Mouse (Mus musculus): Measurements from ENCODE around the gene Klhl33. TPM values are rescaled to one million over a fixed set of nuclear protein-coding genes. Genes with fewer than 3 reads are reported as not detected.

Klhl33 gene
- polyA plus RNA-seq, 1 experiment from 2014 or later = 0.63 TPM

DNA sequence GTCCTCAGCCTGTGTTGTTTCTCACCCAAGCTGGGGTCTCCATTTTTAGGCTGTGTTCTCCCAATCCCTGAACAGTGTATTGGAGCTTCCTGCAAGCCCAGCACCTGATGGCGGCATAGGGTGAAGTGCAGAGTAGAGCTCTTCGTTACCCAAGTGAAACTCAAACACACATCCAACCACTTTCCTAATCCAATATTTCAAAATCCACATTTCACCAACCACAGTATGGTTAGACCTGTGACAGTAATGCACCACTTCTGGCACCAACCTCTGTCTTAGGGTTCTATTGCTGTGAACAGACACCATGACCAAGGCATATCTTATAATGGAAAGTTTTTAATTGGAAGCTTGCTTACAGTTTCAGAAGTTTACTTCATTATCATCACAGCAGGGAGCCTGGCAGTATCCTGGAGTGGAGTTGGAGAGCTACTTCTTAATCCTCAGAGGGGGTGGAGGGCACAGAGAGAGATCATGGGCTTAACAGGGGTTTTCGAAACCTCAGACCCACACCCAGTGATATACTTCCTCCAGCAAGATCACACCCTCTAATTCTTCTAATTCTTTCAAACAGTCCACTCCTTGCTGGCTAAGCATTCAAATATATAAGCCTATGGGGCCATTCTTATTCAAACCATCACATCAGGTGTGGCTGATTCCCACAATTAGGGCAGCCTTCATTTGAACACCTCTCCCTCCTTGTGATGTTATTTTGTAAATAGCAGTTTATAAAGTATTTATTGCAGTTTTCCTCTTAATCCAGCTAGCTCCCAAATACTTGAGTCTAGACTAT lies 41.0 kb upstream of the Klhl33 start:
- TF ChIP-seq EP300 (IDR thresholded peaks at IDR 0.05) = no peak
- no peak for TF ChIP-seq CTCF (IDR thresholded peaks at IDR 0.05)
- H3K4me1 ChIP-seq (ENCODE audit: insufficient read depth, low read depth, low read length) = no peaks in the 10 kb centered on the region
- ATAC-seq (no peak), DNase-seq (ENCODE audit: low spot score) (no peak)
- no peaks in the 10 kb centered on the region for H3K36me3 ChIP-seq (ENCODE audit: insufficient read depth, low read length)
- H3K27me3 ChIP-seq (replicated peaks; ENCODE audit: insufficient read depth, low read length) = no peaks in the 10 kb centered on the region
- H3K4me3 ChIP-seq (ENCODE audit: low read depth, low read length) = no peak overlapping the region
- no peak overlapping the region for H3K9ac ChIP-seq (replicated peaks; ENCODE audit: low read depth)
- H3K4me2 ChIP-seq (replicated peaks; ENCODE audit: low read depth, low read length) = no peak overlapping the region
- 64% methylated on average over 3 of the region's 3 CpGs for WGBS
- no peak overlapping the region for H3K27ac ChIP-seq (ENCODE audit: low read length)
- H3K9me3 ChIP-seq (ENCODE audit: low read length) = no peaks in the 10 kb centered on the region

DNA sequence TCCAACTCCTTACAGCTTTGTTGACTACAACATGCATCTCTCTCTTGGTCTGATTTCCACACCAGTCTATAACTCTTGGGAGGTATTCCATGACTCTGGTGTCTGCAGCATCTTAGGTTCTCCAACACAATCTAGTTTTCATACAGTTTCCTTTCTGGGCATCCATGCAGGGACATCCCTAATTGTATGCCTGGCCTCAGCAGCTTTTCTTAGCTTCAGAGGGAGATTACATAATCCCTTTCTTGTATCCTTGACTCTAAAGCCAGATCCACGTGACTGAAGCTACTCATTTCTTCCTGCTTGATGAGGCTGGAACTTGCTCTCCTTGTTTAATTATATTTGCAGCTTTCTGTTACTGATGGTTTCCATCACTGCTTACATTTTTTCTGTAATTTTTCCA lies 39.3 kb upstream of the Klhl33 start:
- H3K4me1 ChIP-seq (ENCODE audit: insufficient read depth, low read depth, low read length) = peaks cover under 1% of the 10 kb centered on the region; the same call in 1 of the 2 replicates
- no peaks in the 10 kb centered on the region for H3K36me3 ChIP-seq (ENCODE audit: insufficient read depth, low read length)
- no peak overlapping the region for H3K4me3 ChIP-seq (ENCODE audit: low read depth, low read length)
- TF ChIP-seq EP300 (IDR thresholded peaks at IDR 0.05) (no peak), CTCF (IDR thresholded peaks at IDR 0.05) (no peak)
- no peak overlapping the region for H3K9ac ChIP-seq (replicated peaks; ENCODE audit: low read depth)
- H3K27me3 ChIP-seq (replicated peaks; ENCODE audit: insufficient read depth, low read length) = no peaks in the 10 kb centered on the region
- DNase-seq (ENCODE audit: low spot score) = no peak
- 46% methylated on average over 1 of the region's 1 CpGs for WGBS
- no peak overlapping the region for H3K4me2 ChIP-seq (replicated peaks; ENCODE audit: low read depth, low read length)
- no peak for ATAC-seq
- H3K9me3 ChIP-seq (ENCODE audit: low read length) = no peaks in the 10 kb centered on the region
- no peak overlapping the region for H3K27ac ChIP-seq (ENCODE audit: low read length)

DNA sequence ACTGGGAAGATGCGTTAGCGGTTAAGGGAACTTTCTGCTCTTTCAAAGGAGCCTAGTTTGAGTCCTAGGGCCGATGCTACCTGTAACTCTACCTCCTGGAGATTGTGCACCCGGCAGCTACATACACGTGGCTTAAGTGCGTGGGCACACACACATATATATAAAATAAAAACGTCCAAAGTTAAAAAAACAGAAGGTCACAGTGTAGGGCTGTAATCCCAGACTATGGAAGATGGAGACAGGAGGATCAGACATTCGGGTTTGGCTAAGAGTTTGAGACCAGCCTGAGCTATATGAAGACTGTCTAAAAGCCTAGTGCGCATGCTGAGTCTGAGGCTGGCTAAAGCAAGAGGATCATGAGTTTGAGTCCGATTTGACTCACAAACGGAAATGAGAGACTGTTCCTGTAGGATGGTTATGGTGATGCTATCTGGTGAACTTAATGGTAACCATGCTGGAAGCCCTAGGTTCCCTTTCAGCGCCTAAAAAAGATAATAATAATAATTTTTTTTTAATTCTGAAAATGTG lies 34.2 kb upstream of the Klhl33 start:
- ATAC-seq (no peak), DNase-seq (ENCODE audit: low spot score) (no peak)
- Histone ChIP-seq H3K36me3 (ENCODE audit: insufficient read depth, low read length) (peaks cover 23% of the 10 kb centered on the region; the same call in 1 of the 2 replicates), H3K9ac (replicated peaks; ENCODE audit: low read depth) (peak overlapping the region; percentile 37), H3K4me3 (ENCODE audit: low read depth, low read length) (peak overlapping the region; percentile 95), H3K4me2 (replicated peaks; ENCODE audit: low read depth, low read length) (peak overlapping the region; percentile 56), H3K9me3 (ENCODE audit: low read length) (no peaks in the 10 kb centered on the region), H3K27ac (ENCODE audit: low read length) (peak overlapping the region; percentile 76), H3K4me1 (ENCODE audit: insufficient read depth, low read depth, low read length) (peaks cover 9% of the 10 kb centered on the region; the same call in 1 of the 2 replicates), H3K27me3 (replicated peaks; ENCODE audit: insufficient read depth, low read length) (no peaks in the 10 kb centered on the region)
- no peak for TF ChIP-seq EP300 (IDR thresholded peaks at IDR 0.05)
- no peak for TF ChIP-seq CTCF (IDR thresholded peaks at IDR 0.05)
- 7% methylated on average over 12 of the region's 12 CpGs for WGBS

DNA sequence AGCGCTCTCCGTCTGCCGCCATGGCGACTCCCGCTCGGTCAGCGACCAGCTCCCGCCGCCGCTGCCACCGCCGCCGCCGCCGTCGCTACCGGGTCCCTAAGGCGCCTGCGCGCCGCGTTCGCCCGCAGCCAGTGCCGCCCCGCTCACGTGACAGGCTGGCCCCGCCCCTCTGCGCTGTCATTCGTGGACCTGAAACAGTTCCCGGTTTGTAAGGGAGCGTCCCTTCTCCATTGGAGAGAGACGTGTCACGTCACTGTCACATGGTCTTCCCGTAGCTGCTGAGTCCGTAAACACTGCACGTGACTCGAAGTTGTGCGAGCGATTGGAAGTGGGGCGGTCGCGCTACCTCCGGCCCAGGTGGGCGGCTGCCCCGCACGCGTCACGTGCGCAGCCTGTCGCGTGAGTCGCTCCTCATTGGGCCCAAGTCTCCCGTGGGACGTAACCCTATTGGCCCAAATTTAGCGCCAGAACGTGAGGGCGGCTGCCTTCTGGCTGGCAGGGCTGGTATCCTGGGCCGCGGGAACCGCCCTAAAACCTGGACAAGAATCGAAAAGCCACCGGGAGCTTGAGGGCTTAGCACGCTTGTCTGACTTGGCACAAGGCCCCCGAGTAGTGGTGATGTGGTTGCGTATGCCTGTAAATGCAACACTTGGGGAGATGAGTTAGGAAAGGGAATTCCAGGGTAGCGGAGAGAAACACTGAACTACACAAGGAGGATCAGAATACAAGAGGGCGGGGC lies 33.6 kb upstream of the Klhl33 start, which contains the start of the genes Pip4p1 and Pnp:
Pip4p1 (minus strand) TSS at position 103 of the 739 bp plus-strand sequence.
Pnp (plus strand) TSS at position 329 of the 739 bp plus-strand sequence.
- DNase-seq (ENCODE audit: low spot score) = peak; percentile 100
- H3K9me3 ChIP-seq (ENCODE audit: low read length) = no peaks in the 10 kb centered on the region
- peak within 1 kb of the TSS; percentile 96 for H3K27ac ChIP-seq (ENCODE audit: low read length)
- no peak; the same call in 1 of the 2 replicates for TF ChIP-seq CTCF (IDR thresholded peaks at IDR 0.05)
- no peak for TF ChIP-seq EP300 (IDR thresholded peaks at IDR 0.05)
- peak; percentile 99 for ATAC-seq
- no peaks in the 10 kb centered on the region for H3K27me3 ChIP-seq (replicated peaks; ENCODE audit: insufficient read depth, low read length)
- peaks cover 23% of the 10 kb centered on the region; the same call in 1 of the 2 replicates for H3K36me3 ChIP-seq (ENCODE audit: insufficient read depth, low read length)
- H3K4me2 ChIP-seq (replicated peaks; ENCODE audit: low read depth, low read length) = peak within 1 kb of the TSS; percentile 76
- H3K4me1 ChIP-seq (ENCODE audit: insufficient read depth, low read depth, low read length) = peaks cover 9% of the 10 kb centered on the region; the same call in 1 of the 2 replicates
- peak within 1 kb of the TSS; percentile 95 for H3K4me3 ChIP-seq (ENCODE audit: low read depth, low read length)
- under 1% methylated on average over 52 of the region's 68 CpGs for WGBS
- peak within 1 kb of the TSS; percentile 94 for H3K9ac ChIP-seq (replicated peaks; ENCODE audit: low read depth)

DNA sequence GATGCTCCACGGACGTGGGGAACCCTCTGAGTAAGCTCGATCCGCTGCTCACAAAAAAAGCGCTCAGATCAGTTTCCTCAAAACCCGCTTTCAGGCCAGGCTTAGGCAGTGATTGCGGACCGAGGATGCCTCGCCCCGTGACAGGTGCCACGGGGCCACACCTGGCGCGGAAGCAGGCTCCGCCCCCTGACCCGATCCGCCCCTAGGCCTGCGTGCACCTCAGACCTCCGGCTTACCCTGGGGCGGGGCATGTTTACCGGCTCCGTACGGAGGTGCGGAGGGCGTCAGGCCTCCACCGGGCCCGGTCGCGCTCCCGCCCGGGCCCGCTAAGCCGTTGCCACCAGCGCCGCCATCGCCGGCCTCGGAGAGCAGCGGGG lies 33.1 kb upstream of the Klhl33 start:
- peak overlapping the region; percentile 94 for H3K9ac ChIP-seq (replicated peaks; ENCODE audit: low read depth)
- DNase-seq (ENCODE audit: low spot score) (peak; percentile 77), ATAC-seq (peak; percentile 66)
- peak overlapping the region; percentile 95 for H3K4me3 ChIP-seq (ENCODE audit: low read depth, low read length)
- H3K27me3 ChIP-seq (replicated peaks; ENCODE audit: insufficient read depth, low read length) = no peaks in the 10 kb centered on the region
- 2% methylated on average over 22 of the region's 38 CpGs for whole genome bisulfite sequencing
- peaks cover 23% of the 10 kb centered on the region; the same call in 1 of the 2 replicates for H3K36me3 ChIP-seq (ENCODE audit: insufficient read depth, low read length)
- no peaks in the 10 kb centered on the region for H3K9me3 ChIP-seq (ENCODE audit: low read length)
- TF ChIP-seq CTCF (IDR thresholded peaks at IDR 0.05) (no peak), EP300 (IDR thresholded peaks at IDR 0.05) (no peak)
- H3K4me1 ChIP-seq (ENCODE audit: insufficient read depth, low read depth, low read length) = peaks cover 9% of the 10 kb centered on the region; the same call in 1 of the 2 replicates
- H3K27ac ChIP-seq (ENCODE audit: low read length) = peak overlapping the region; percentile 96
- H3K4me2 ChIP-seq (replicated peaks; ENCODE audit: low read depth, low read length) = peak overlapping the region; percentile 76

DNA sequence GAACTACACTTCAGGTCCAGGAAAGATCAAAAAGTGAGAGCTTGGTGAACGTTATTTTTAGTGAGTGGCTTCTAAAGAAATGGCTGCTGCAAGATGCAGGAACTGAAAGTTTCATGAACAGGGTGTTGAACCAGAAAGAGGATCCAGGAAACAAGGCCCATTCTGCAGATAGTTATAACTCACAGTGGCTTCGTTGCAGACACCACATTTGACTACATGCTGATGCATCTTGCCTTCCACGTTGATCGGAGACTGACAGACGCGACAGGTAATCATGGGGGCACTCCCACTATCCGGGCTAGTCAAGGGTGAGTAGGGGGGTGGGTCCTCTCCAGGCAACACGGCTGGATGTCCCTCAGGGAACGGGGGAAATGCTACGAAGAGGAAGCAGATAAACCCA lies 32.6 kb upstream of the Klhl33 start:
- ATAC-seq = no peak
- peaks cover 9% of the 10 kb centered on the region; the same call in 1 of the 2 replicates for H3K4me1 ChIP-seq (ENCODE audit: insufficient read depth, low read depth, low read length)
- TF ChIP-seq CTCF (IDR thresholded peaks at IDR 0.05) (no peak), EP300 (IDR thresholded peaks at IDR 0.05) (no peak)
- peak overlapping the region; percentile 95 for H3K4me3 ChIP-seq (ENCODE audit: low read depth, low read length)
- H3K27me3 ChIP-seq (replicated peaks; ENCODE audit: insufficient read depth, low read length) = no peaks in the 10 kb centered on the region
- H3K9me3 ChIP-seq (ENCODE audit: low read length) = no peaks in the 10 kb centered on the region
- whole genome bisulfite sequencing = 12% methylated on average over 10 of the region's 10 CpGs
- H3K9ac ChIP-seq (replicated peaks; ENCODE audit: low read depth) = peak overlapping the region; percentile 94
- no peak for DNase-seq (ENCODE audit: low spot score)
- peak overlapping the region; percentile 96 for H3K27ac ChIP-seq (ENCODE audit: low read length)
- H3K36me3 ChIP-seq (ENCODE audit: insufficient read depth, low read length) = peaks cover 23% of the 10 kb centered on the region; the same call in 1 of the 2 replicates
- peak overlapping the region; percentile 76 for H3K4me2 ChIP-seq (replicated peaks; ENCODE audit: low read depth, low read length)
